Mouse (Mus musculus): ENCODE data around the gene Zfp428.

Gene Zfp428

DNA sequence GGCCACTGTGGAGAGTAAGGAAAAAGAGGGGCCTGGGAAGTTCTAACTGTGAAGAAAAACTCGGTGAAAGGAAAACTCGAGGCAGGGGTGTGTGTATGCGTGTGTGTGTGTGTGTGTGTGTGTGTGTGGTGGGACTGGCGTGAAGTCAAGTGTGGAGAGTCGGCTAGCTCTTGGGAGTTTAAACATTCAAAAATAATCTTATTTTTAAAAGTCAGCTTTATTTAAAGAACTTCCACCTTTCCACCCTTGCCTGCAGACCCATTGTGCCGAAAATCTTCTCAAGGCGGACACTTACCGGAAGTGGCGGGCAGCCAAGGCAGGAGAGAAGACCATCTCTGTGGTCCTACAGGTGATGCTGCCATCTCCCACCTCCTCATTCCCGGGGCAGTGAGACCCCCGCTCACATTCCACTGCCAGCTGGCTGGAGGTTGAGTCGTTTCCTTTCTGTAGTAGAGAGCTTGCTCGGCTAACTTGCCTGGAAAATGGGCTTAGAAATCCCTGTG lies 40.8 kb downstream of the Zfp428 start:
- in situ Hi-C loops (cut with MboI, MseI) = no loop called here

DNA sequence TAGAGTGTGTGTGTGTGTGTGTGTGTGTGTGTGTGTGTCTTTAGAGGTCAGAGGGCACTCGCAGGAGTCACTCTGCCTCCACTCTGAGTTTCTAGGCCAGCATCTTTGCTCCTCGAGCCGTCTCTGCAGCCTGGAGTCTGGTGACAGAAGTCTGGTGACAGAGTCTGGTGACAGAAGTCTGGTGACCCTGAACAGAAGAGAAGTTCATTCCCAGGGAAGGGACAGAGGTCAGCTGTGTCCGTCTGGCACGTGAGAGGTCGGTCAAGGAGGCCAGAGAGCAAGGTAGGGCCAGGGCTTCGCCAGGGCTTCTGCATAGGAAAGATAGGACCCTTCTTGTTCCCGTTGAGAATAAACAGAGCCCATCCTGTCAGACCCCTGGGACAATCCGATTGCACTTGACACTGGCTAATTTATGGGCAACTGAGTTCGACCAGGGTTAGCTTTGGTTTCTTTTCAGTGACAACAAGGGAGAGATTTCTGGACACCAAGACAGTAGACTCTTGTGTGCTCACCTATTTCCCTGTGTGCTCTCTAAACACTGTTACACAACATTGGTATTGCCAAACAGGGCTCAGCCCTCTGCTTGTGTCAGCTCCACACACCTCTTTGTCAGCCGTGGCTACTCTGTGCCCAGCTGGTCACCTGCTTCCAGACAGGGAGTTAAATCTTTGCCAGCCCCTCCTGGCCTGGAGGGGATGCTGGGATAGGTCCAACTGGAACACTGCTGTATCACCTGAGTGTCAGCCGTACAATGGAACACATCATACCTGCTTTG lies 45.4 kb downstream of the Zfp428 start:
- in situ Hi-C loops (cut with MboI, MseI) = no loop called here

DNA sequence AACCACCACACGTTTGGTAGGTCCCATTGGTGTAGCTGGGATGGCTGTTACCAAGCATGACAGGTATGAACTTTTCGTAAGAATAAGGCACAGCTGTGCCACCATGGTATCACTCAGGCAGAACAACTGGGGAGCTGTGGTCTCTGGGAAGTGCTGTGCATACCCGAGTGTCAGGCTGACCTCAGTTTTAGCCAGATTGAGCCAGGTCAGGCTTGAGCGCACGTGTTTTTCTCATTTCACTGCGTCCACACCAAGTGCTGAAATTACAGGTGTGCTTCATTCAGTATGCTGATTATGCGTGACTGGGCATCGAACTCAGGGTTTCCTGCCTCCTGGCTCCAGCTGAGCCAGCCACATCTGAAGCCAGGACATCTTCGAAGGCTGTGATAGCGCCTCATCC lies 49.0 kb downstream of the Zfp428 start:
- in situ Hi-C loops (cut with MboI, MseI) = no loop called here

DNA sequence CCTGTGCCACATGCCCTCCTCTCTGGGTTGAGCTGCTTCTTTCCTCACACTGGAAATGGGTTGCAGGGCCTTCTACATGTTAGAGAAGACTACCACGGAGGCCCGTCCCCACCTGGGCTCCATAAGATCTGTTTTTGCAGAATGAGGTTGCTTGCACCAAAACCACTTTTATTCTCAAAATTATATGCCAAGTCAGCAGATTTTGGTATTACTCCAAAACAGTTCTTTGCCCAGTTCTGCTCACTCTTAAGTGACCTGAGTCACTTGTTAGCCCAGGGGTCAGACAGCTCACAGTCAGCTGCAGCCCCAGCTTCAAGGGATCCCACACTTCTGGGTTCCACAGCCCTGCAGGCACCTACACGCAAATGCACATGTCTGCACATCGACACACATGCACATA lies 54.6 kb downstream of the Zfp428 start:
- in situ Hi-C loops (cut with MboI, MseI) = no loop called here

DNA sequence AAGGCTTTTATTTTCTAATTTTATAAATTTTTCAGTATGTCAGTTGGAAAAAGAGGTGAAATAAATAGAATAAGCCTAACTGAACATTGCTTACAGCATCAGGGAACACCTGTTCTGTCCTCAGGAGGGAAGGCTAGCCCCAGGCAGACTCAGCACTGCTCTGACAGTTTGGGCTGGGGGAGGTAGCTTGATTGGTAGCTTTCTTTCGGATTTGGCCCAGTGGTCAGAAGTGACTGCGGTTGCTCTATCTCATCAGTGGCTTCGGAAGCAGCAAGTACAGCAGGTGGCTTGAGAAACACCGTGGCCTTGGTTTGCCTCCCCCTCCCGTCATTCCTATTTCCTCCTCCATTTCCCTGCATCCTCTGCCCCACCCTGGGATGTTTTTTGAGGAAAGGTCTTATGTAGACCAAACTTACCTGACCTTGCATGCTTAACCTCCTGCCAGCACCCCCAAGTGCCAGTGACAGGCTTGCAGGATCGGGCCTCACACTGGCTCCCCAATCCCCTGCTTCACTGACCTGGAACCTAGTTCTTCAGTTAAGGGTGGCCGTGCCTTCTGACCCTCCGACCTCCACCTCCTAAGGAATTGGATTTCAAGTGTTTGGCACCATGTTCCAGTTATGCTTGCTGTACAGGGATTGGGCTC lies 56.5 kb downstream of the Zfp428 start:
- in situ Hi-C loops (cut with MboI, MseI) = no loop called here

DNA sequence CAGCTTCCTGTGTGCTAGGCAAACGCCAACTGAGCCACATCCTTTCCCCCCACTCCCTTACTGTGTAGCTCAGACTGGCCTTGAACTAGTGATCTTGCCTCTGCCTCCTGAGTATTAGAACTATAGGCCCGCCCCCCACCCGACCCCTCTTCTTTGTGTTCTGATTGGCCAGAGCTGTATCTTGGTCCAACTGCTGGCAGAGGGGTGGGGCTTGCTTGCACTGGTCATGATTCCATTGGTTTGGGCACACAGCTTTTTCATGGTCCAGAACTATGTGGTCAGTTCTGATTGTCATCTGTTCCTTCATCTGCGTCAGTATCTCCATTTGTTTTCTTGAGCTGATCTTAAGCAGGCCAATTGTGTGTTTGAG lies 57.0 kb downstream of the Zfp428 start:
- in situ Hi-C loops (cut with MboI, MseI) = no loop called here

DNA sequence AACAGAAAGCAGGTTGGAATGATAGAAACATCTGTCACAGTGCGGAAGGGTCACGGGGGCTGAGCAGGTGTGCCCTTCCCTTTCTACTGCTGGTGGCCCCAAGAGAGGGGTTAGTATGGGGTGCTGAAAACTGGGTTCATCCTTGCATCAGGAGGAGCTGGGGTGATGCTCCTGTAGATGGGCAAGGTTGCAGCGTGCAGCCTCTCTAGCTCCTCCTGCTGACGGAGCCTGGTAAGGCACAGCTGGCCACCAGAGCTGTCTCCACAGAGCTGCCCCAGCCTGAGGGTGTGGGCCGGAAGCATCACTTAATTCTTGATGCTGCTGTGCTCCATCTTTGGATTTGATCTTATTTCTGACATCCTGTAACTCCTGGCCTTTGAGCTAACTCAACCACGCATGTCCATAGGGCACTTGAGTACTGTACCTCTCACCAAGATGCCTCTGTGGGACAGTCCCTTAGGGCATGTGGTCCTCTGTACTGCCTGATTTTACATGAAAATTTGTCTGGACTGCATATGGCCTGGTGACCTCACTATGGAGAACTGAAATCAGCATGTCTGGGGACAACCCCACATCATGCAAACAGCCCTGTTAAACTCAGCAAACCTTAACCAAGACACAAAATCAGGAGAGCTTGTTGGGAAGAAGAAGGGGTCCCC lies 57.9 kb downstream of the Zfp428 start:
- in situ Hi-C loops (cut with MboI, MseI) = no loop called here
